Mouse (Mus musculus): Measurements from ENCODE around the gene Hipk1. TPM values are rescaled to one million over a fixed set of nuclear protein-coding genes. Genes with fewer than 3 reads are reported as not detected.
"Not testable (repeated sequence)": the region's sequence is repeated elsewhere in the genome, so short reads cannot be mapped to it uniquely, and the experiment has no call there.

The Hipk1 gene
- polyA plus RNA-seq, 1 experiment, result 58.1 TPM

DNA sequence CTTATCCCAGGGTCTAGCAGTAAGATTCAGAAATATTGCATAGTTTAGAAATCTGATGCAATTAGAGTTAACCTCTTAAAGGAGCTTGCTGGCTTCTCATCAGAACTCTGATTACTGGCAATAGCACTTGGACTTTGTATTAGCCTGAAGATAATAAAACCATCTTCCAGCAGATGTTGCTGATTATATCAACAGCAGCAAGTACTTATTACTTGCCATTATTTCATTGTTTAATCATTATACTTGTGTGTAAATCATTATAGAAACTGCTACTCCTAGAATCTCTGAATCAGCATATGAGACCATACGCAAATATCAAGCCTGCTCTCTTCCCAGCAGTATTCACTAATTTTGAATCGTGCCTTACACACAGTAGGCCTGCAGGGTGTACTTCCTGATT lies 42.6 kb upstream of the Hipk1 start:
- WGBS, result 53% methylated on average over 2 of the region's 2 CpGs
- no peaks in the 10 kb centered on the region; the same call in 1 of the 2 replicates for H3K4me1 ChIP-seq (ENCODE audit: control insufficient read depth, insufficient read depth, low read length)
- no peak for TF ChIP-seq CTCF (conservative IDR thresholded peaks at IDR 0.05; ENCODE audit: insufficient read depth, insufficient read length, low read depth, low read length)
- no peak for TF ChIP-seq POLR2A (IDR thresholded peaks at IDR 0.05; ENCODE audit: low read depth, low read length)

DNA sequence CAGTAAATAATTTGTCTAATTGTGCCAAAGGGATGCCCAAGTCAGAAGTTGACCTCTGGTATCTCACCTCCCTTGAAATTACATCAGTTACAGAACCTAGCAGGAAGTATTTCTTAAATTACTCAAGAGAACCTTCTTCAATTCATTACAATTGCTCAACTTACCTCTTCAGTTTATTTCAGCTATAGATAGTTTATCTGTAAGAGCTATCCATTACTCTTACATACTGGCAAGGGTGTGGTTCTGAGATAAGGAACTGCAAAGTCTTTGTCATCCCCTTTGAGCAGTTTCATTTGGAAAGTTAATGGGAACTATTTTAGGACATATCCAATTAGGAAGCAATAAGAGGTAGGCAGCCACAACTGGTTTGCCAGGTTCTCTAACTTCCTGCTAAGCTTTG lies 41.1 kb upstream of the Hipk1 start, which contains the start of gene Bcl2l15:
TSS of gene Bcl2l15 (plus strand) at position 176 of the 400 bp plus-strand sequence.
- Histone ChIP-seq H3K36me3 (ENCODE audit: control insufficient read depth, insufficient read depth, low read length) (no peaks in the 10 kb centered on the region), H3K4me1 (ENCODE audit: control insufficient read depth, insufficient read depth, low read length) (no peaks in the 10 kb centered on the region), H3K4me3 (ENCODE audit: insufficient read depth, low read depth, low read length) (no peak within 1 kb of the TSS), H3K27me3 (replicated peaks; ENCODE audit: control insufficient read depth, insufficient read depth, low read length) (no peaks in the 10 kb centered on the region), H3K27ac (ENCODE audit: insufficient read depth, low read depth, low read length) (no peak within 1 kb of the TSS)
- no peak for TF ChIP-seq POLR2A (IDR thresholded peaks at IDR 0.05; ENCODE audit: low read depth, low read length)
- TF ChIP-seq CTCF (conservative IDR thresholded peaks at IDR 0.05; ENCODE audit: insufficient read depth, insufficient read length, low read depth, low read length), result no peak
- DNase-seq, result no peak

More for the DNA sequence above, 42.6 kb upstream of the Hipk1 start:
- H3K27ac ChIP-seq (ENCODE audit: insufficient read depth, low read depth, low read length), result no peak overlapping the region
- no peaks in the 10 kb centered on the region for H3K27me3 ChIP-seq (replicated peaks; ENCODE audit: control insufficient read depth, insufficient read depth, low read length)
- peak; percentile 13 for DNase-seq
- H3K36me3 ChIP-seq (ENCODE audit: control insufficient read depth, insufficient read depth, low read length), result no peaks in the 10 kb centered on the region
- H3K4me3 ChIP-seq (ENCODE audit: insufficient read depth, low read depth, low read length), result no peak overlapping the region

DNA sequence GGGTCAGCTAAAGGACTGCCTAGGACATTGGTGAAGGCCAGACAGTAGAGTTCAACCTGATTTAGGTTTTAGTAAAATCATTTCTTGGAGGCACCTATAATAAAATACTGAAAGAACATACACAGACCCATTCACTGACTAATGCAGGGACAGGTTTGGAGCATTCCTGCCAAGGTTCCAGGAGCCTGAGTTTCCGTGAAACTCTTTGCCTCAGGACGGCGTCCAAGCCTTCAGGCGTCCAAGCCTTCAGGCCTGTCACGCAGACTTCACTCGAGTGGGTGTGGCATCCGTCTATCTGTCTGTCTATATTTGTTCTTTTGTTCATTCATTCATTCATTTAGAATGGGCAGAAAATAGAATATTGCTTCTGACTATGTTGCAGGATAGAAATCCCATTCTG lies 39.8 kb upstream of the Hipk1 start:
- H3K27ac ChIP-seq (ENCODE audit: insufficient read depth, low read depth, low read length), result no peak overlapping the region
- H3K4me3 ChIP-seq (ENCODE audit: insufficient read depth, low read depth, low read length), result no peak overlapping the region
- no peaks in the 10 kb centered on the region for H3K36me3 ChIP-seq (ENCODE audit: control insufficient read depth, insufficient read depth, low read length)
- DNase-seq, result no peak
- 84% methylated on average over 7 of the region's 7 CpGs for WGBS
- no peaks in the 10 kb centered on the region for H3K27me3 ChIP-seq (replicated peaks; ENCODE audit: control insufficient read depth, insufficient read depth, low read length)
- TF ChIP-seq POLR2A (IDR thresholded peaks at IDR 0.05; ENCODE audit: low read depth, low read length) (no peak), CTCF (conservative IDR thresholded peaks at IDR 0.05; ENCODE audit: insufficient read depth, insufficient read length, low read depth, low read length) (no peak)
- H3K4me1 ChIP-seq (ENCODE audit: control insufficient read depth, insufficient read depth, low read length), result no peaks in the 10 kb centered on the region

DNA sequence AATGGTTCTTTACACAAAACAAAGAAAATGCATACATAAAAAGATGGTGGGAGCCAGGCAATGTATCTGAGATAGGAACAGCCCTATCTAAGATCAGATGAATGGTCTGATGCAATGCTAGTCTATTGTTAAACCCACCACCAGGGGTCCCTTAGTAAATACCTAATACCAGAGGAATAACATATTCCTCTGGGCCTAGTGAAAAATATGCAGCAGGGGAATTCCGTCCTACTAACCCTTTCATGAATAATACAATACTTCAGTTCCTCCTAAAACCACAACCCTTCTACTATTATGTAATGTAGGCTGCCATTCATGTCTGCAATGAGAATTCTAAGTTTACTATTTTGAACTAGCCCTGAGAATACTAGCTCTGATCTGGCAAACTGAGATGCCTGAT lies 39.3 kb upstream of the Hipk1 start:
- WGBS, result 51% methylated on average over 1 of the region's 1 CpGs
- H3K36me3 ChIP-seq (ENCODE audit: control insufficient read depth, insufficient read depth, low read length); DNase-seq; H3K27me3 ChIP-seq (replicated peaks; ENCODE audit: control insufficient read depth, insufficient read depth, low read length); H3K27ac ChIP-seq (ENCODE audit: insufficient read depth, low read depth, low read length); H3K4me3 ChIP-seq (ENCODE audit: insufficient read depth, low read depth, low read length); H3K4me1 ChIP-seq (ENCODE audit: control insufficient read depth, insufficient read depth, low read length): not testable (repeated sequence)

DNA sequence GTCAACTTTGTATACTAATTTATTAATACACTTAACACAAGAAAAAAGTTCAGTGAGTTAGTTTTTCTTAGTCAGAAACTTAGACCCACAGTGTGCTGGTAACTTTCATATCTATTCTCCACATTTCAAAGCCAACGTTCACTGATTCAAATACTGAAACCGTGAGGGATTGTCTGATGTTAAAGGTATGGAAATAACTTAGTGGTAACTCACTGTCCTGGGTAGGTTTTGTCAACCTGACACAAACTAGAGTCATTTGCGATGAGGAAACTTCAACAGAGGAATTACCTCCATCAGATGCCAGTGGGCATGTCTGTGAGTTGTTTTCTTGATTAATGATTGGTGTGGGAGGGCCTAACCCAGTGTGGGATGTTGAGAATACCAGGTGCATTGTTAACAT lies 37.7 kb upstream of the Hipk1 start:
- Histone ChIP-seq H3K27me3 (replicated peaks; ENCODE audit: control insufficient read depth, insufficient read depth, low read length) (no peaks in the 10 kb centered on the region), H3K36me3 (ENCODE audit: control insufficient read depth, insufficient read depth, low read length) (no peaks in the 10 kb centered on the region), H3K4me1 (ENCODE audit: control insufficient read depth, insufficient read depth, low read length) (no peaks in the 10 kb centered on the region), H3K27ac (ENCODE audit: insufficient read depth, low read depth, low read length) (no peak overlapping the region), H3K4me3 (ENCODE audit: insufficient read depth, low read depth, low read length) (no peak overlapping the region)
- 72% methylated on average over 3 of the region's 3 CpGs for WGBS
- DNase-seq, result no peak
- TF ChIP-seq POLR2A (IDR thresholded peaks at IDR 0.05; ENCODE audit: low read depth, low read length) (no peak), CTCF (conservative IDR thresholded peaks at IDR 0.05; ENCODE audit: insufficient read depth, insufficient read length, low read depth, low read length) (no peak)

DNA sequence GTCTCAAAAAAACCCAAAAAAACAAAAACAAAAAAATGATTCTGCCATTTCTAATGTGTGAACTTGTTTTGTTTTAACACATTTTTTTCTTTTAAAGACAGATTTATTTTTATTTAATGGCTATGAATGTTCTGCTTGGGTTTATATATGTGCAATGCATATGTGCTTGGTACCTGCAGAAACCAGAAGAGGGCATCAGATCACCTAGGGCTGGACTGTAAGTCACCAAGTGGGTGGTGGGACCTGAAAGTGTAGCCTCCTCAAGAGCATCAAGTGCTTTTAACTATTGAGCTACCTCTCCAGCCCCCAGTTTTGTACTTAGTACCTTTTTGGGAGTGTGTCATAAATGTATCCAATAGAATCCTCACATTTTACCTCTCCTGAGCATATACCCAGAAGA lies 36.2 kb upstream of the Hipk1 start:
- Histone ChIP-seq H3K36me3 (ENCODE audit: control insufficient read depth, insufficient read depth, low read length) (no peaks in the 10 kb centered on the region), H3K4me3 (ENCODE audit: insufficient read depth, low read depth, low read length) (no peak overlapping the region), H3K27me3 (replicated peaks; ENCODE audit: control insufficient read depth, insufficient read depth, low read length) (no peaks in the 10 kb centered on the region), H3K27ac (ENCODE audit: insufficient read depth, low read depth, low read length) (no peak overlapping the region), H3K4me1 (ENCODE audit: control insufficient read depth, insufficient read depth, low read length) (no peaks in the 10 kb centered on the region)
- DNase-seq, result no peak
- TF ChIP-seq CTCF (conservative IDR thresholded peaks at IDR 0.05; ENCODE audit: insufficient read depth, insufficient read length, low read depth, low read length) (no peak; the same call in 1 of the 2 replicates), POLR2A (IDR thresholded peaks at IDR 0.05; ENCODE audit: low read depth, low read length) (no peak)

DNA sequence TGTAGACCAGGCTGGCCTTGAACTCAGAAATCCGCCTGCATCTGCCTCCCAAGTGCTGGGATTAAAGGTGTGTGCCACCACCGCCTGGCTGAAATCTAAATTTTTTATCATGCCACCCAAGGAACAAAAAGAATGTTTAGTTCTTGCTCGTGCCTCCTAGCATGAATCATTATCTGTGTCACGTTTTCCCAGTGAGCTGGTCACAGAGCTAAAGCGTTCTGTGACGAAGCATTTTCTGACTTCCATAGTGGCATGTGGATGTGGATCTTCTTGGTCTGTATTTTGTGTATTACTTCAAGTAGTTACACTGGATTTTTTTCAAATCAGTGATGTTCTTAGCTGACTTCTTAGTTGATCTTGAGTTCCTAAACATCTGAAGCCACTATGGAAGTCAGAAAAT lies 19.6 kb upstream of the Hipk1 start:
- DNase-seq, result no peak
- no peak overlapping the region for H3K4me3 ChIP-seq (ENCODE audit: insufficient read depth, low read depth, low read length)
- 91% methylated on average over 6 of the region's 6 CpGs for WGBS
- no peak overlapping the region for H3K27ac ChIP-seq (ENCODE audit: insufficient read depth, low read depth, low read length)
- H3K27me3 ChIP-seq (replicated peaks; ENCODE audit: control insufficient read depth, insufficient read depth, low read length), result no peaks in the 10 kb centered on the region
- TF ChIP-seq POLR2A (IDR thresholded peaks at IDR 0.05; ENCODE audit: low read depth, low read length), result no peak
- peaks cover 7% of the 10 kb centered on the region; the same call in 1 of the 2 replicates for H3K36me3 ChIP-seq (ENCODE audit: control insufficient read depth, insufficient read depth, low read length)
- H3K4me1 ChIP-seq (ENCODE audit: control insufficient read depth, insufficient read depth, low read length), result 0 out of 2 replicates have a peak, but pooled peaks cover 3% of the 10 kb centered on the region

DNA sequence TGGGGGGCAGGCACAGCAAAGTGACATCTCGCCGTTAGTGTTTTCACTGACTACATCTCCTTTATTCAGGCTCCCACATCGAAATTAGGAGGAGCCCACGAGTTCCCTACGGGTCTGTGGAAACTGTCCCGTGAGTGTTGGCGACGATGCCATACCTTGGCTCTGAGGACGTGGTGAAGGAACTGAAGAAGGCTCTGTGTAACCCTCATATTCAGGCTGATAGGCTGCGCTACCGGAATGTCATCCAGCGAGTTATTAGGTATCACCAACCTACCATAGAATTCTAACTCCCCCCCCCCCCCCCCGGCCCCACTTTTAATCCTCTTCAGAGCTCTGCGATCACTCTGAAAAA lies 18.4 kb upstream of the Hipk1 start:
- peaks cover 3% of the 10 kb centered on the region; the same call in 1 of the 2 replicates for H3K4me1 ChIP-seq (ENCODE audit: control insufficient read depth, insufficient read depth, low read length)
- peak overlapping the region; percentile 82 for H3K27ac ChIP-seq (ENCODE audit: insufficient read depth, low read depth, low read length)
- no peak for DNase-seq
- under 1% methylated on average over 14 of the region's 14 CpGs for WGBS
- H3K27me3 ChIP-seq (replicated peaks; ENCODE audit: control insufficient read depth, insufficient read depth, low read length), result no peaks in the 10 kb centered on the region
- H3K36me3 ChIP-seq (ENCODE audit: control insufficient read depth, insufficient read depth, low read length), result peaks cover 7% of the 10 kb centered on the region; the same call in 1 of the 2 replicates
- no peak for TF ChIP-seq POLR2A (IDR thresholded peaks at IDR 0.05; ENCODE audit: low read depth, low read length)
- TF ChIP-seq CTCF (conservative IDR thresholded peaks at IDR 0.05; ENCODE audit: insufficient read depth, insufficient read length, low read depth, low read length), result no peak
- H3K4me3 ChIP-seq (ENCODE audit: insufficient read depth, low read depth, low read length), result peak overlapping the region; percentile 97
